Mouse (Mus musculus) ZHBTc4 (cell line): Measurements from ENCODE around the gene Cdh15.

Experiments
- DNase-seq: peaks from one replicate; pipeline ENCODE4 v3.0.0-alpha.2; 2011; ENCODE audit warnings: low read depth, low spot score

Gene Cdh15

DNA sequence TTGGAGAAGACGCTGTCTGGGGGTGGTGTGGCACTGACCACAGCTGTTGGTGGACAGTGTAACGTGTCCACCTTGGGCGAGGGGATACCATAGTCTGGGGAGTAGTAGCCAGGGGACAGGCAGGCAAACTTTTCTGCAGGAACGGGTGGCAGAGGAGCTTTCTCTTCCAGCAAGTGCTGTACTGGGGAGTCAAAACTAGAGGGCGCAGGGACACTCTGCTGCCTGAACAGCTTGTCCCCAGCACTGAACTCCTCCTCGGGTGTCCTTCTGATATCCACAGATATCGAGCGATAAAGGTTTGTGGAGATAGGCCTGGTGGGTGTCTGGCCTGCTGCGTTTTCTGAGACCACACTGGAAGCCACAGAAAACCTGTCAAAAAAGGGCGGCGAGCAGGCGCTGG lies 43.7 kb downstream of the Cdh15 start:
- no peak for DNase-seq

DNA sequence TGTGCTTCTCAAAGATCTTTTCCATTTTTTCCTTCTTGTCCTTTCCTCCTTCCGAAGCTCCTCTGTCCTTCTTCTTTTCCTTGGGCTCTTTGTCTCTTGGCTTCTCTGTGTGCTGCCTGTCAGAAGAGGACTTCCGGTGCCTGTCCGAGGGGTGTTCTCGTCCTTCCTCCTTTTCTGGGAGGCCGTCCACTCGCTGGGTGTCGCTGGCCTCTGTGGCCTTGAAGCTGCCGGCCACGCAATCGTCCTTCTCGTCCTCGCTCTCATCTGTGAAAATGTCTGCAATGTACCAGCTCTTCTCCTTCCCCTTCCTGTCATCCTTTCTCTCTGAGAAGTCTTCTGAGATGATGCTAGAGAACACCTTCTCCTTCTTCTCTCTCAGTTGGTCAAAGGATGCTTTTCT lies 45.7 kb downstream of the Cdh15 start:
- DNase-seq = no peak

DNA sequence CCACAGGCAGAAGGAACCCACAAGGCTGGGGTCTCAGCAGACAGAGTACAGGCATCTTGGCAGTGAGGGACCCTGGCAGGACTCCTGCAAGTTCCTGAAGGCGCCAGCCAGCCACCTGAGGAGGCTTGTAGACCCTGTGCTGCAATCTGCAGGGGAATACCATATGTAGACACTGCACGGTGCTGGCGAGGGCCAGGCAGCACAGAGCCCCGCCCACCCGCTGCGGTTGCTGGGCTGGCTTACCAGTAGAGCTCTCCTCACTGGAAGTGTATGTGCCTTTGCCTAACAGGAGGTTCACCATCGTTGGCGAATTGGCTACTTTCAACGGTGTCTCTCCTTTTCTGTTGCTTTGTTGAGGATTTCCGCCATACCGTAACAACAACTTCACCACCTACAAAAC lies 48.6 kb downstream of the Cdh15 start:
- DNase-seq = peak; percentile 45

DNA sequence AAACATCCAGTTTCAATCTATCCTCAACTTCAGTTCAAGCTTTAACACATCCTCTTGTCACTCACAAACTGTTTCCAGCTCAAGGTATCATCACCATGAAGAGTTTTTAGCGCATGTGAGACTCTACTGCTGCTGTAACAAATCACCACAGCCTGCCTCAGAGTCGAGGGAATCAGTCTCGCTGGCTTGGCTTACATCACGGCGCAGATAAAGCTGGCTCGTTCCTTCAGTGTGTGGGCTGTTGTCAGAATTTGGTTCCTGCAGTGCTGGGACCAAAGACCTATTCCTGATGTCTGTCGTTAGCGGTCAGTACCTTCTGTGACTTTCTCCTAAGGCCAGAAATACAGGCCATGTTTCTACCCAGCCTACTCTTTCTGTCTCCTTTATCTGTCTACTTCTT lies 49.4 kb downstream of the Cdh15 start:
- no peak for DNase-seq

DNA sequence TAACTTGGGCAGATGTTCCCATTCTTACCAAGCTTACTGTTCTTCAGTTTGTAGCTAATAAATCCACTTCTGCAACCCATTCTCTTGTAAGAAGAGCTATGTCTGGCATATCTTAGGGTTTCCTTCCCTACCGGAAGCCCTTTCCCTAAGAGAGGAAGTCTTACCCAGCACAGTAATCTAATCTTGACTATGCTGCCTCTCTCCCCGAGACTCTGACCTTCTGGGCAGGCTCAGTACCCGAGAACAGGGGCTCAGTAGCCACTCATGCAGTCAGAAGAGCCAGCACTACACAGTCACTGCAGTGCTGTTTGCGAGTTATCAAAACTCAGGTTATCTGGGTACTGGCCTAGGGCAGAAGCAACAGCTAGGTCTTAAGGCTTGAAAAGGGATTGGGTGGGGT lies 50.3 kb downstream of the Cdh15 start:
- DNase-seq = no peak

DNA sequence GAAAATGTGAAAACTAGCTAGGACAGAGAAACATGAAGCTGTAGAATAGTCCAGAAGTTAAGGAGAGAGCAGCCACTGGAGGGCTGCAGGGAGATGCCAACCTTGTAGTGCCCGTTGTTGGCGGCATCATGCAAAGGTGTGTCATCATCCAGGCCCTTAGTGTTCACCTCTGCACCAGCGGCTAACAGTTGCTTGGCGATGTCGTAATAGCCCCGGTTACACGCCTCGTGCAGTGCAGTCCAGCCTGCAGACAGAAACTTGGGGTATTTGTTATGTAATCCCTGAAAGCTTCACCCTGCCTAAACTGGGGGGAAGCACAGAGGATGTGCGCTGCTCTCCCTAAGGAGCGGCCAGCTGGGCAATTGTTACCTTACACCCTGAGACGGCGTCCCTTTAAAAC lies 50.7 kb downstream of the Cdh15 start:
- no peak for DNase-seq

DNA sequence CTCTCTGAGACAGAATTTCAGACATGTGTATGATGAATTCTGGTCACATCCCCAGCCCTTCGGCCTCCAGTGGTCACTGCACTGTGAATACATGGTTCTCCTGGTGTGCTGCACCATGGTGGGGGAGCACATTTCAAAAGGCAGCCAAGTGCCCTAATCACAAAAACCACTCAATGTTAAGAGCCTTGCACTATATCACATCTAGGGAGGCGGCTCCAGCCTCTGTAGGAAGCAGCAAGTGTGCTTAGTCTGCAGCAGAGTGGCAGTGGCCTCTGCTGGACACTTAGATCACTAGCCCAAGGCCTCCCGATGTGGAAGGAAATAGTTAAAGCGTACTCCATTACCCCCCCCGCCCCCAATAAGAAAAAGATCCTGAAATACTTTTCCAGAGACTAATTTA lies 51.3 kb downstream of the Cdh15 start:
- DNase-seq = no peak

DNA sequence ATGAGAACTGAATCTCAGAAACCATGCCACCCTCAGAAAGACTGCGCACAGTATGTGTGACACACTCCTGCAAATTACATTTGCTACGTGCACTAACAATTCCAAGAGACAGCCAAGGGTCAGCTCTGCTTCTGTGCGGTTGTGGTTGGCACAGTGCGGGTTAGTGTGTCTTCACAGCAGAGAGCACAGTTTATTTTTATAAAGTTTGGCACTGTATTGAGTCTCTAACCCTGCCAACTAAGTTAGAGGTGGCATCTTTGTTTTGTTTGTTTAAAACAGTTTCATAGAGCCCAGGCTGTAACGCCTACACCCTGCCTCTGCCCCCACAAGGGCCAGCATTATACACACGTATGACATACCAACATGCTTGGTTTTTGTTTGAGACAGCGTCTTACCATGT lies 53.7 kb downstream of the Cdh15 start:
- DNase-seq = no peak

DNA sequence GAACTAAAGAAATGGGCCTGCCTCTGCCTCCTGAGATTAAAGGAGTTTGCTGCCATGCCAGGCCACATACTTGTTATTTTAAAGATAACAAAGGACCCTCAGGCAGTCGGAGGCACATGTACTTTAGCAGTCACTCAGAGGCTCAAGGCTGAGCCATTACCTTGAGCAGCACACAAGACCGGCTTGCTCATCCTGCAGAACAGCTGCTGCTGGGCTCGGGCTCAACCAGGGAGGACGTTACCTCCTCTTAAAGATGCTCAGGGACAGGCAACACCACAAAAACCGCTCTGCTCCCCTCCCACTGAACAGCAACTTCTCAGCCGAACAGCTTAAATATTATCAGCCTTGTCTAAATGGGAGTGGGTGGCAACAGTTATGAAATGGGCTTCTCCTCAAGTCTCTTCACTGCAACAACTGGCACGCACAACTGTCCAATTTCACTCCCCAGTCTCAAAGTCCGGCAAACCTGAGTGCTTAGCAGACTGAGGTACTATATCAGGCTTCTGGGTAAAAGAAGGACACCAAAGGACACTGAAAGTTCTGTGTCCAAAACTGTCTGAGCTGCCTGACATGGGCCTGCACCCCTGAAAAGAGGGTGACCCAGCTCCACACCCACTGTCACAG lies 54.2 kb downstream of the Cdh15 start:
- no peak for DNase-seq

DNA sequence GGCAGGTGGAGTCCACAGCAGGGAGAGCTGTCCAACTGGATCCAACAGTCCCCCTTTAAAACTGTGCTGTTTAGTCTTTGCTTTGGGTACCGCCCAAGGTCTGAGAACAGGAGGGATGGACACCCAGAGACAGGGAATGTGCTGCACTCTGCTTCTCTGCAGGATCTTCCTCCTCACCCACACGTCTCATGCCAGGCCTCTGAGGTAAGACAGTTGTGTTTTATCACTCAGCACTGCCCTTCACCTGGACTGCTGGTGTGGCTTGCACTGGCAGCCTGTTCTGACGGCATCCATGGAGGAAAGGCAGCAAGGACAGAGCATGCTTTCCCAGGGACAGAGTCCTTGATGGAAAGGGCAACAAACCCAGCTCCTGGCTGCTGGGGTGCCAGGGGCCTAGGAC lies 54.8 kb downstream of the Cdh15 start:
- no peak for DNase-seq

DNA sequence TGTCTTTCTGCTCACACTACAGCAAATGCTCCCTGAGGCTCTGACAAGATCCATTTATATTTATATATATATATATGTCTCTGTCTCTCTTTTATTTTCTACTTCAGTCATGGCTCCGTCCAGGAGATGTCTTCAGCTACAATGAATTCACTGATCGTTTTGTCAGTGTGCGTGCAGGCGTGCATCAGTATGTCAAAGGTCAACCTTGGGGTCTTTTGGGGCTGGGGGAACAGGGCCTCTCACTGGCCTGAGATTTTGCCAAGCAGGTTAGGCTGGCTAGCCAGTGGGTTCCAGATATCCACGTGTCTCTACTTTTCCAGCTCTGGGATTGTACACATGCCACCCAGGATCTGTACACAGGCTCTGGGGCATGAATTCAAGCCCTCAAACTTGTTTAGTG lies 55.2 kb downstream of the Cdh15 start:
- DNase-seq = no peak

DNA sequence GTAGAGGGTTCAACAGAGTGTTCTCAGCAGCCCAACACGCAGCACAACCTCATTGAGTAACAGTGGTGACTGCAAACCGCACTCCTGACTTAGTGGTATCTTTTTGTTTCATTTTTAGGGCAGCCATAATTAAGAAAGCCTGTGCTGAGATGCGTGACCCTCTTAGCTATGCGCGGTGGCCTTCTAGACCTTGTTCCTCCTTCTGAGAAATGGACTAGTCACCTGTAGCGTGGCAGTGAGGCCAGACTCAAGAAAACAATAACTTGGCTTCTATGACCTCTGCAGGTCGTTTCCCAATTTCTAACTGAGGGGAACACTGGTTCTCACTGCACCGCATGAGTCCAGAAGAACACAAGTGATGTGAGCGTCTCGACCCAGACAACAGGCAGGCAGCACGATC lies 56.7 kb downstream of the Cdh15 start:
- DNase-seq = no peak

DNA sequence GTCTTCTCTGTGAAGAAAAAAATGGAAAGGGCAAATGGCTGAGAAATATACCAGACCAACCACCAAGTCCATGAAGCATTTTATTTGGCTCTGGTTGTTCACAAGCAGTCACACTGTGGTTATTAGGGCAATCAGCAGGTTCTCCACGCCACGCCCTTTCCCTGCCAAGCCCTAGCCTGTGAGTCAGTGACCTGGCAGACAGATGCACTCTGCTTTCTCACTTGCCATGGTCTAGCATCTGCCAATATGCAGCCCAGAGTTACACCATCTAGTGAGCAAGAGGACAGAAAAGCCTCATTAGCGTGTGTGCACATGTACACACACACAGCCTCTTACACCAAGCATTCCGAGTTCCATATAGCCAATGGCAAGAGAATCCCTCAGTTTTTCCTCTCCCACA lies 57.6 kb downstream of the Cdh15 start:
- no peak for DNase-seq

DNA sequence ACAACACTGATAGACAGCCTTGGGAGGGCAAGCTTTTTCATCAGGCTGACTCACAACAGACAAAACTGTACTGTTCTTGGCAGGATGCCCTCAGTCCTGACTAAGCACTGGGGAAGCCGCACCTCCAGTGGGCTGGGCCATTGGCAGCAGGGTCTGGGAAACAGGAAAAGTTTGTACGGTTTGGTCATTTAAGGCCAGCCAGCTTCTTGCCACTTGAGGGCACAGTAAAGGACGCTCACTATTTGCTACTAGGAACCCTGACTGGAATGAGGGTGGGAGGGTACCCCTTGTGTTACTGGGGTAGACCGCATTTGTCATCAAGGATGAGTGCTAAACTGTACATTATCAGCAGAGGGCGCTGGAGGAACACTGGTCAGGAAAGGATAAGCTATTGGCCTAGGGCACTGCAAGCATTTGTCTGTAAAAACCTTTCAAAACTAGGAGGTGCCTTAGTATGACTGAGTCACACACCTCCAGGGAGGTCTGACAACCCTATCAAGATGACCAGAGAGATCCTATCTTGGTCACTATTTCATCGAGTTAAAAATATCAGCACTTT lies 58.8 kb downstream of the Cdh15 start:
- DNase-seq = peak; percentile 75

DNA sequence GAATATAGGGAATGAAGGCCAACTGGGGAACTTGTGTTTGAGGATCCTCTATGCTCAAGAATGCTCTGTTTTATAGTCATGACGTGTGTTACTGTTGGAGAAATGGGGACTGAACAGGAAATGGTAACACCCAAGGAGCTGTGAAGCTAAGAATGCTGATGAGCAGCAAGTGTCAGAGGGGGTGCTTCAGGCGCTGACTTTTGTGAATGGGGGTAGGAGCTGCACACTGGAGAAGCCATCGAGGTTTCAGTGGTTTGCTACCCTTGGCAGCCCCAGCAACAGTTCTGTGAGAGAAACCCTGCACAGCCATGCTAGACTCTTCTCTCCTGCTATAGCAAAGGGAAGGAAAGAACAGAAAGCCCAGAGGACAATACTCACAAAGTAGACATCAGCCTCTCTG lies 64.4 kb downstream of the Cdh15 start:
- DNase-seq = no peak

DNA sequence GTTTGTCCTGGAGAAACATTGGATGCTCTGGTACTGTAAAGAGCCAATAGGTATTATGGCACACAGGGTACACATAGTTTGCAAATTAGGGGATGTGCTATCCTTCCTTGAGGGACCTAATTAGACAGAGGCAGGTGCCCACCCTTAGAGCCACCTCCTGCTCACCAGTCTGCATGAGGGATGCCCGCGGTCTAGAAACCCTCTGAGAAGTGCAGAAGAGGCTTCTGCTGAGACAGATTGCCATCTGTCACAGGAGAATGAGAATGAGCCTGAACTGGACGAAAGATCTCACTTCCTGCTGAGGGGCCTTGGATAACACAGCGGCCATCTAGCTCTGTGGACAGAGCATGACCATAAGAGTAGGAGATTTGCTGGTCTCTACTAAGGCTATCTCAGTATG lies 65.1 kb downstream of the Cdh15 start:
- DNase-seq = no peak

DNA sequence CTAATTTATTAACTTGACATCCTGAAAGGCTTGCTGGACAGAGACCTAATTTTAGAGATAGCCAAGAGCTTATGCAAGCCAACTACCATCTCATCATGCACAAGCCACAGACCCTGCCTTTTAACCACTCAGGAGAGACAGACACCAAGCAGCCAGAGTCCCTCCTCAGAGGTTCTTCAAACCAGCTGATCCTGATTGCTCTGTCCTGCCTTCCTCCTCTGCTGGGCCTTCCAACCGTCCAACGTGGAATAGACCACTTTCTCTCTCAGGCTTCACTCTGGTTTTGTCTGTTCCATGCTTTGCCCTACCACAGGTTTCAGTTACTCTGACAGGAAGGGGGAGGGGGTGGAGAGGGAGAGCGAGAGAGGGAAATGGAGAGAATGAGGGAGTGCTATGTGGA lies 69.0 kb downstream of the Cdh15 start:
- no peak for DNase-seq
